Mouse (Mus musculus): Measurements from ENCODE around the gene Elmo1. TPM values are rescaled to one million over a fixed set of nuclear protein-coding genes. Genes with fewer than 3 reads are reported as not detected.
A peak's percentile ranks its signal among the peaks of the same experiment; 100 is the strongest.

The Elmo1 gene
- polyA plus RNA-seq, 1 experiment = not detected

DNA sequence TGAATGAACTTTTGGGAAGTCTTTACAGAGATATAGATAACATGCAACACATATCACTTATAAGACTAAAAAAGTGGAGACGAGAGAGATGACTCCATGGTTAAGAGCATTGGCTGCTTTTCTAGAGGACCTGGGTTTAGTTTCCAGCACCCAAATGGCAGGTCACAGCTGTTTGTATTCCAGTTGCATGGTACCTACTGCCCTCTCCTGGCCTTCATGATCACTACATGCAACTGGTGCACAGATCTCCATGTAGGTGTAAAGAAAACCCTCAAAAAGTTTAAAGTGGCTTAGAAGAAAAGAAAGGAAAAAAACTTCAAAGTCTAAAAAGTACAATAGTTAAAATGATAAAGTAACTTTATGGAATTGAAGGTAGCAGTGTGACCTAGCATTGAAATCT is 172.8 kb downstream of the Elmo1 start:
- TF ChIP-seq CTCF (IDR thresholded peaks at IDR 0.05; ENCODE audit: insufficient read depth, low read depth, low read length) = no peak
- TF ChIP-seq POLR2A (IDR thresholded peaks at IDR 0.05; ENCODE audit: insufficient read depth, low read depth, low read length) = no peak
- WGBS = 100% methylated on average over 1 of the region's 1 CpGs
- Histone ChIP-seq H3K4me1 (ENCODE audit: control insufficient read depth, insufficient read depth, low read length) (no peaks in the 10 kb centered on the region), H3K4me3 (ENCODE audit: insufficient read depth, low read depth, low read length) (no peak overlapping the region), H3K27ac (ENCODE audit: insufficient read depth, low read depth, low read length) (no peak overlapping the region)

DNA sequence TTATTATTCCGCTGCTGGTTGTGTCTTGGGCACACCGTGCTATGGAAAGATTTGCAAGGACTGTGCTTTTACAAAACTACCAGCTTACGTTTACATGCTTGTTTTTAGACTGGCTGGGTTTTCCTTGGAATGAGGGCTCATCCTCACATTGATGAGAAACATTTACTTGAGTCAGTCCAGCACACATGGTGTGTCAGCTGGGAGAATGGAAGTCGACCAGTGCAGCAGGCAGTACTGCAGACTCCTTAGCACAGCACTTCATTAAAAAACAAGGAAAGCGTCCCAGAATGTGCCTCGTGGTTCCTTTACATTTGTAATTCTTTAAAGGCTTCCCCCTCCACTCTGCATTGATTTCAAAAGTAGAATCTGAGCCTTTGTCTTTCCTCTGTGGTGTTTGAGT is 179.8 kb downstream of the Elmo1 start:
- WGBS = 68% methylated on average over 6 of the region's 6 CpGs
- H3K27ac ChIP-seq (ENCODE audit: insufficient read depth, low read depth, low read length) = no peak overlapping the region
- no peak overlapping the region for H3K4me3 ChIP-seq (ENCODE audit: insufficient read depth, low read depth, low read length)
- no peaks in the 10 kb centered on the region for H3K4me1 ChIP-seq (ENCODE audit: control insufficient read depth, insufficient read depth, low read length)
- TF ChIP-seq CTCF (IDR thresholded peaks at IDR 0.05; ENCODE audit: insufficient read depth, low read depth, low read length) (no peak), POLR2A (IDR thresholded peaks at IDR 0.05; ENCODE audit: insufficient read depth, low read depth, low read length) (no peak)

DNA sequence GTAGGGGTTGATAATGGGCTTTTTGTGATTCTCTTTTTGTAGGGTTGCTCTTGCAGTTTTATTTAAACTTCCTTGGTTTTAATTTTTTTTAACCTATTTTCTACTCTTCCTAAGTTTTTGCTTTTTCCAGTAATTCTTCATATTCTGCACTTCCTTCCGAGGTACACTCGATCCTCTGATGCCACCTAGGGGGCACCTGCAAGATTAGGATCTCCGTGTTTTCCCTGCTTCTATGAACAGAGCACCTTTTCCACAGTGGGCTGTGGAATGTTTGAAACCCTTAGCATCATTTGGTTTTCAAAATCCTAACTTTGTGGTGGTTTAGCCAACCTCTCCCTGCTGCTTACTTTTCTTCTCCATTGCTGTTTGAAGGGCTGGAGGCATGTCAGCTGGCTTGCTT is 181.4 kb downstream of the Elmo1 start:
- TF ChIP-seq POLR2A (IDR thresholded peaks at IDR 0.05; ENCODE audit: insufficient read depth, low read depth, low read length) = no peak
- TF ChIP-seq CTCF (IDR thresholded peaks at IDR 0.05; ENCODE audit: insufficient read depth, low read depth, low read length) = no peak
- no peaks in the 10 kb centered on the region for H3K4me1 ChIP-seq (ENCODE audit: control insufficient read depth, insufficient read depth, low read length)
- H3K27ac ChIP-seq (ENCODE audit: insufficient read depth, low read depth, low read length) = no peak overlapping the region
- 41% methylated on average over 3 of the region's 3 CpGs for WGBS
- H3K4me3 ChIP-seq (ENCODE audit: insufficient read depth, low read depth, low read length) = no peak overlapping the region

DNA sequence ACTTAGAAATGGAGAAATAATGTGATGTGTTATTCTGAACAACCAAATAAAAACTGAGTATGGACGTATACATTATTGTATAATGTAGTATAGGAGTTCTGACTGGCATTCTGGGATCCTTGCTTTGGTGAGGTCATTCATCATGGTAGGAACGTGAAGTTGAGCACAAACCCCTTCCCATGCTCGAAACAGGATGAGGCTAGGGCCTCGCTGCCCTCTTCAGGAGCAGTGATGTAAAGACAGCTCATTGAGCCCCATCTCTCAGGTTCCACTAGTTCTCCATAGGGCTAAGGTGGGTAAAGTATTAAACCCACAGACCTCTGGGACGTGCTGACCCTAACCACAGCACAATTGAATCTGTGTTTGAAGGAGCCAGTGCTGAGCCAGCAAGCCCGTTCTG is 182.2 kb downstream of the Elmo1 start:
- TF ChIP-seq CTCF (IDR thresholded peaks at IDR 0.05; ENCODE audit: insufficient read depth, low read depth, low read length) = no peak
- no peak for TF ChIP-seq POLR2A (IDR thresholded peaks at IDR 0.05; ENCODE audit: insufficient read depth, low read depth, low read length)
- WGBS = 53% methylated on average over 6 of the region's 6 CpGs
- H3K27ac ChIP-seq (ENCODE audit: insufficient read depth, low read depth, low read length) = no peak overlapping the region

DNA sequence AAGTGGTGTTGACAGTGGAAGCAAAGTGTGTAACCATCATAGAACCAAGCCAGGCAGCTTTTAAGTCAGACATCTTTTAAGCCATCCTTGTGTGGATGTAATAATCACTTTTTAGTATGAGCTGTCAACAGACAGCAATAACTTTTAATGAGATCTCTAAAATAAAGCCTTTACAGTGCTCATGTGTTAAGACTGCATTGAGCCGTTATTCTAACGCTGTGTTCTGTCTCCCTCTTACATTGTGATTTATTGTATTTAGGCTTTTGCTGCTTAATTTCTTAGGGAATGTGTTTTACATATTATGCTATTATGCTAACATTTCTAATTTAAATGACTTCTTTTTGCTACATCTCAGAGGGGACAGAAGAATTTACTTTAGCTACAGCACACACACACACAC is 189.5 kb downstream of the Elmo1 start:
- no peaks in the 10 kb centered on the region for H3K4me1 ChIP-seq (ENCODE audit: control insufficient read depth, insufficient read depth, low read length)
- TF ChIP-seq CTCF (IDR thresholded peaks at IDR 0.05; ENCODE audit: insufficient read depth, low read depth, low read length) (no peak), POLR2A (IDR thresholded peaks at IDR 0.05; ENCODE audit: insufficient read depth, low read depth, low read length) (no peak)
- H3K27ac ChIP-seq (ENCODE audit: insufficient read depth, low read depth, low read length) = no peak overlapping the region
- no peak overlapping the region for H3K4me3 ChIP-seq (ENCODE audit: insufficient read depth, low read depth, low read length)
- 83% methylated on average over 2 of the region's 2 CpGs for WGBS

More for the DNA sequence above, 182.2 kb downstream of the Elmo1 start:
- Histone ChIP-seq H3K4me3 (ENCODE audit: insufficient read depth, low read depth, low read length) (no peak overlapping the region), H3K4me1 (ENCODE audit: control insufficient read depth, insufficient read depth, low read length) (no peaks in the 10 kb centered on the region)

DNA sequence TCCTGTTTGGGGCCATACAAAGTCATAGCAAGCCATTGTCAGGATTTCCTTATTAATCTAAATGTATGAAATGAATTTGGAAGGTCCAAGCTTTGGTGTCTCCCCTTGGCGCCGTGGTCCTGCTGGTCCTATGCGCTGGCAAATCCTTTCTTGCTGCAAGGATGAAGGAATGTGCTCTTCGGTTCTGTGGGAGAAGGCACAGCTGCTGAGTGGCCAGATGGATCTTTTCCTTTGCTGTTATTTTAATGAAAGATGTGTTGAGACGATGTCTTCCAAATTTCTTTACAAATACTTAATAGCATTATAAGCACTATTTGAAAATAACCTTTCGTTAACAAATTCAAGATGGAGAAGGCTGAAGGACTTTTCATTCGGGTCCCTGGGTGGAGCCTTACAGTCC is 193.5 kb downstream of the Elmo1 start:
- no peak for TF ChIP-seq CTCF (IDR thresholded peaks at IDR 0.05; ENCODE audit: insufficient read depth, low read depth, low read length)
- no peak overlapping the region for H3K4me3 ChIP-seq (ENCODE audit: insufficient read depth, low read depth, low read length)
- no peak overlapping the region for H3K27ac ChIP-seq (ENCODE audit: insufficient read depth, low read depth, low read length)
- H3K4me1 ChIP-seq (ENCODE audit: control insufficient read depth, insufficient read depth, low read length) = peaks cover 3% of the 10 kb centered on the region; the same call in 1 of the 2 replicates
- 96% methylated on average over 7 of the region's 7 CpGs for WGBS

DNA sequence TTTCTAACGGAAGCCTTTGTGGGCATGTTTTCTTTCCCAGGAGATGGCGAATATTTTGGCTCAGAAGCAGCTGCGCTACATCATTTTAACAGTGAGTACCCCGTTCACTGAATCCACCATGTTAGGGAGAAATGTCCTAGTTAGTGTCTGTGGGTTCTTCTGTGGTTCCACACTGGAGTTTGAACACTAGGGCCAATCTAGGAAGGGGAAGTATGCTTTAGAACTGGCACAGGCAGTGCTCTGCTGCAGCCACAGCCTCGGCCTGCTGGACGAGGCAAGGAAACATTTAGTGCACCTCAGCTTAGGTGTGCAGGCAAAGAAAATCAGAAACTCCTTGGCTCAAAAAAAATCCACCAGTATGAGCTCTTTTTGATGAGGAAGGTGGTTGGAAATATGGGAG is 196.3 kb downstream of the Elmo1 start:
- TF ChIP-seq CTCF (IDR thresholded peaks at IDR 0.05; ENCODE audit: insufficient read depth, low read depth, low read length) (no peak), POLR2A (IDR thresholded peaks at IDR 0.05; ENCODE audit: insufficient read depth, low read depth, low read length) (no peak)
- H3K4me3 ChIP-seq (ENCODE audit: insufficient read depth, low read depth, low read length) = no peak overlapping the region
- H3K27ac ChIP-seq (ENCODE audit: insufficient read depth, low read depth, low read length) = no peak overlapping the region
- 90% methylated on average over 6 of the region's 6 CpGs for WGBS
- peaks cover 3% of the 10 kb centered on the region; the same call in 1 of the 2 replicates for H3K4me1 ChIP-seq (ENCODE audit: control insufficient read depth, insufficient read depth, low read length)

DNA sequence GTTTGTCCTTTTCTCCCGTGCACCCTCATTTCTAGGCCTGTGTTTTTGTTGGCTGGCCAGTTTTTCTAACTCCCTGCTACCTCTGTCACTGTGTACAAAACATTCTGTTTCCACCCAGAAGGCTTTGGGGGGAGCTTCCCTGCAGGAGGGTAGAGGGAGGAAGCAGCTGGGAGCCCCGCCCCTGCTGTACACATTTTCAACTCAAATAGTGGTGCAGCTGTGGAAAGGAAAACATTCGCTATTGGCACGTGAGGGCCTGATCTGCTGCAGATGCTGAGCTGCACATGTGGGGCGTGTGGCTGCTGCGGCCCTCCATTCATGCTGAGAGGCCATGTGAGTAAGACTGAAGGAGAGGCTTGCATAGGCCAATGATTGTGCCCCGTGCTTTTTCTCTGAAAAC is 198.0 kb downstream of the Elmo1 start:
- no peak overlapping the region for H3K4me3 ChIP-seq (ENCODE audit: insufficient read depth, low read depth, low read length)
- TF ChIP-seq POLR2A (IDR thresholded peaks at IDR 0.05; ENCODE audit: insufficient read depth, low read depth, low read length) = no peak
- TF ChIP-seq CTCF (IDR thresholded peaks at IDR 0.05; ENCODE audit: insufficient read depth, low read depth, low read length) = no peak
- H3K4me1 ChIP-seq (ENCODE audit: control insufficient read depth, insufficient read depth, low read length) = peaks cover 3% of the 10 kb centered on the region; the same call in 1 of the 2 replicates
- WGBS = 50% methylated on average over 7 of the region's 7 CpGs
- H3K27ac ChIP-seq (ENCODE audit: insufficient read depth, low read depth, low read length) = no peak overlapping the region

DNA sequence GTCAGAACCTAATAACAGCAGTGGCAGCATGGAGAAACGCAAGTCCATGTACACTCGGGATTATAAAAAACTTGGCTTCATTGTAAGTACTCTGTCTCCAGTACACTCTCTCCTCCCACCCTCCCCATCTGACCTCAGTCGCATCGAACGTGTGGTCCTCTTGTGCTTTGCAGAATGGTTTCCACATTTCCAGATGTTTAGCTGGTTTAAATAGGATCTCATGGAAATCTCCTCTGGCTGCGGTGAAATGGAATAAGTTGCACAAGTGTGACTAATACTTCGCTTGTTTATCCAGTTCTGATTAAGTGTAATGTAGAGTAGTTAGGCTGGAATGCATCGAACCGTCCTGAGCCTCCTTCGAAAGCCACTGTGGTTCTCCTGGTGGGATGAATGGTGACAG is 200.0 kb downstream of the Elmo1 start:
- H3K27ac ChIP-seq (ENCODE audit: insufficient read depth, low read depth, low read length) = no peak overlapping the region
- TF ChIP-seq POLR2A (IDR thresholded peaks at IDR 0.05; ENCODE audit: insufficient read depth, low read depth, low read length) (no peak), CTCF (IDR thresholded peaks at IDR 0.05; ENCODE audit: insufficient read depth, low read depth, low read length) (no peak)
- WGBS = 79% methylated on average over 10 of the region's 10 CpGs
- peaks cover 3% of the 10 kb centered on the region; the same call in 1 of the 2 replicates for H3K4me1 ChIP-seq (ENCODE audit: control insufficient read depth, insufficient read depth, low read length)
- no peak overlapping the region for H3K4me3 ChIP-seq (ENCODE audit: insufficient read depth, low read depth, low read length)

DNA sequence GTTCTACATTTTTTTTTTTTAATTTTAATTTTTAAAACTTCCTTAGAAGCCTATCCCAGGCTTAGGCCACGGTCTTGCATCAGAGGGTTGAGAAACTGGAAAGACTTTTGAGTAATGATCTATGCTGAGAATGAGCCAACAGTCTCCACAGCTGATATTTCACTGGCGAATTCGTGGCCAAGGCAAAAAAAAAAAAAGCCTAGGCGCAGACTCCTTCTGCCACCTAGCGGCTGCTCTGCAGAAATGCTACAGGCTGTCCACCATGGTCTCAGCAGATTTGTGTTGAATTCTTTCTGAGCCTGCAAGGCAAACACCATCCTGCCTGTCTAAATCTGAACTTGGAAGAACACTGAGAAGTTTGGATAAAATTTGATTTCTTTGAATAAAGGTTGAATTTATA is 202.0 kb downstream of the Elmo1 start:
- WGBS = 1% methylated on average over 5 of the region's 5 CpGs
- Histone ChIP-seq H3K4me3 (ENCODE audit: insufficient read depth, low read depth, low read length) (no peak overlapping the region), H3K4me1 (ENCODE audit: control insufficient read depth, insufficient read depth, low read length) (peaks cover 3% of the 10 kb centered on the region; the same call in 1 of the 2 replicates), H3K27ac (ENCODE audit: insufficient read depth, low read depth, low read length) (no peak overlapping the region)
- TF ChIP-seq POLR2A (IDR thresholded peaks at IDR 0.05; ENCODE audit: insufficient read depth, low read depth, low read length) (no peak), CTCF (IDR thresholded peaks at IDR 0.05; ENCODE audit: insufficient read depth, low read depth, low read length) (peak; percentile 70)

Data from olfactory bulb, adult 2 months (tissue).